Mouse (Mus musculus): ENCODE results near the gene Nptxr. TPM values are rescaled to one million over a fixed set of nuclear protein-coding genes. Genes with fewer than 3 reads are reported as not detected.
A peak's percentile ranks its signal among the peaks of the same experiment; 100 is the strongest.

Gene Nptxr
- total and polyA plus RNA-seq, 2 experiments from 2014 or later = 87.3 to 184 TPM

DNA sequence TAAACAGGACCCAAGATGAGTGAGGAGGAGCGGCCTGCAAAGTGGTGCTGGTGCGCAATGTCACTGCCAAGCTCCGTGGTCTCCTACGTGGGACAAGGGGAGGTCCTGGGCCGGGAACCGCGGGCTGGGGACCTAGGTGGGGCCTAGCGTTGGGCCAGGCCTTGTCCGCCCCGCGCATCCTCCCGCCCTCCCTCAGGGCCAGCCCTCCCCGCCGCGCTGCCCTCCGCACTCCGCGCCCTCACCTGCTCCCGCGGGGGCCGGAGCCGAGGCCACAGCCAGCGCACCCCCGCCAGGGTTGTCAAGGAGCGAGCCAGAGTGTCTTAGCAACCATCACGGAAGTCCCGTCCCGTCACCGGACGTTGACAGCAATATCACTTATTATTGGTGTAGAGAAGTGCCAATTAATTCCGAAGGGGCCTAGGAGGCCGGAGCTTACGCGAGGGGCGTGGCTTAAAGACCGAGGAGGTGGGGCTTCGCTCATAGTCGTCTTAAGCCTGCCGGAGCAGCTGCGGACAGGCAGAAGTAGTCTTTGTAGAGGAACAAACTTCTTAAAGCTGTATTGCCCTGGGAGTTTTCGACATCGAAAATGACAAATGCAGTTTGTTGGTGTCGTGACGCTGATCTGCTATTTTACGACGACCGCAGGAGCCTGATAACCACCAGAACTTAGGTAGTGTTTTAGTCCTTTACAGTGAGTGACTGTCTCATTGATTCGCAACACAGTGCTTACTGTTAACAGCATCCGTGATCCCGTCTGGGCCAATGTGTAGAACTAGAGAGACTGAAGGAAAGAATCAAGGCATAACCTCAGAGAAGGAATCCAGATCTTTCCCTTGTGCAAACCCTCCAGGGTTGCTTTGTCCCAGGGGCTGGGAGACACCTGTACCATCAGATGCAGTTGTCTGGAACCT, 30.2 kb downstream of the Nptxr start:
- Histone ChIP-seq H3K36me3 (ENCODE audit: insufficient read depth) (no peaks in the 10 kb centered on the region), H3K9ac (peak overlapping the region; percentile 71), H3K4me1 (ENCODE audit: insufficient read depth) (peaks cover 17% of the 10 kb centered on the region; the same call in 1 of the 2 replicates), H3K4me3 (ENCODE audit: low read depth, low read length) (peak overlapping the region; percentile 78), H3K27ac (ENCODE audit: low read depth, low read length) (peak overlapping the region; percentile 64), H3K4me2 (ENCODE audit: low read depth) (peak overlapping the region; percentile 61), H3K9me3 (ENCODE audit: low read length) (no peaks in the 10 kb centered on the region), H3K27me3 (ENCODE audit: insufficient read depth, low read length) (no peaks in the 10 kb centered on the region)
- peak; percentile 97 for DNase-seq
- peak; percentile 99 for ATAC-seq
- whole genome bisulfite sequencing = under 1% methylated on average over 50 of the region's 50 CpGs
- TF ChIP-seq CTCF (IDR thresholded peaks at IDR 0.05; ENCODE audit: low read depth) = no peak

DNA sequence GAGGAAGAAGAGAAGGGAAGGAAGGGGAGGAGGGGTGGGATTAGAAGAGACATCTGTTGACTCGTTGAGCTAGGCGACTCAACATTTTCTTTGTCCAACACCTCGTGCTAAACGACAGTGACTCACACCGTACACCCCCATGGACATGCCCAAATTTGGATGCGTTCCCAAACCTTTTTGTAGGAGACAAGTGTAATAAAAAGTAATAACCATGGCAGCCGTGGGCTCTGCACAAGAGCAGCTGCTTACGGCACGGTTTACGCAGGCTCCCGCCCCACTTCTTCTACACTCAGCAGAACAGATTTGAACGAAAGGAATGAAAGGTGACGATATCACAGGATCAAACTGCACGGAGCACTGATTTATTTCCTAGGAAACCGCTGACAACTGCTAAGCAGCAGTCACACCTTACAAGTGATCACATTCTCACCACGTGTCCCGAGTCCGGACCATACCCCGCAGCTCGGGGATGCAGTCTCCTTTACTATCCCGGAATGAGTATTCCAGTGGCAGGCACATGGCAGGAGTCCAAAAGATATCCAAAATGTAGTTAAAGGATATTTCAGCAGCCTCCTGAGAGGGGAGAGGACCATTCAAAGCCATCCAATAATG, 33.8 kb downstream of the Nptxr start:
- H3K4me1 ChIP-seq (ENCODE audit: insufficient read depth) = peaks cover 24% of the 10 kb centered on the region; the same call in 1 of the 2 replicates
- H3K4me2 ChIP-seq (ENCODE audit: low read depth) = no peak overlapping the region
- no peak overlapping the region for H3K4me3 ChIP-seq (ENCODE audit: low read depth, low read length)
- no peaks in the 10 kb centered on the region for H3K9me3 ChIP-seq (ENCODE audit: low read length)
- H3K27me3 ChIP-seq (ENCODE audit: insufficient read depth, low read length) = no peaks in the 10 kb centered on the region
- no peak for ATAC-seq
- no peak overlapping the region for H3K9ac ChIP-seq
- no peak for DNase-seq
- no peaks in the 10 kb centered on the region for H3K36me3 ChIP-seq (ENCODE audit: insufficient read depth)
- H3K27ac ChIP-seq (ENCODE audit: low read depth, low read length) = no peak overlapping the region
- WGBS = 46% methylated on average over 21 of the region's 21 CpGs
- no peak for TF ChIP-seq CTCF (IDR thresholded peaks at IDR 0.05; ENCODE audit: low read depth)

DNA sequence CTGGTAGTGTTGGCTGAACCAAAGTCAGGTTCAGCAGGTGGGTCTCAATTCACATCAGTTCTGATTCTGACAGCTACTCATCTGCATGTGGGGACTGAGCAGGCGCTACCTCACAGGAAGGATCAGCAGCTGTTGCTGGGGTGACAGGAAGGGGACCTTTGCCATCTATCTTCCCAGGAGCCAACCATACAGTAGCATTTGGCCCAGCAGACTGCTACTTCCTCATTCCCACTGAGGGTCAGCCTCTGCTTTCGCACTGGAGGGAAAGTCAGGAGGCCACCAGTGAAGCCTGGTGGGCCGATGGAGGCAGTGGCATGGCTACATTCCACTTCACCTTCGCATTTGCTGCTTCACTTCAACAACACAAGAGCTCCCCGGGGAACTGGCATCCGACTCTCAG, 36.3 kb downstream of the Nptxr start:
- H3K36me3 ChIP-seq (ENCODE audit: insufficient read depth) = peaks cover 12% of the 10 kb centered on the region; the same call in 1 of the 2 replicates
- H3K27me3 ChIP-seq (ENCODE audit: insufficient read depth, low read length) = no peaks in the 10 kb centered on the region
- no peak overlapping the region for H3K9ac ChIP-seq
- H3K27ac ChIP-seq (ENCODE audit: low read depth, low read length) = no peak overlapping the region
- TF ChIP-seq CTCF (IDR thresholded peaks at IDR 0.05; ENCODE audit: low read depth) = no peak
- DNase-seq (no peak), ATAC-seq (no peak)
- H3K4me1 ChIP-seq (ENCODE audit: insufficient read depth) = peaks cover 18% of the 10 kb centered on the region; the same call in 1 of the 2 replicates
- 54% methylated on average over 6 of the region's 6 CpGs for WGBS
- H3K9me3 ChIP-seq (ENCODE audit: low read length) = no peaks in the 10 kb centered on the region
- no peak overlapping the region for H3K4me2 ChIP-seq (ENCODE audit: low read depth)
- H3K4me3 ChIP-seq (ENCODE audit: low read depth, low read length) = no peak overlapping the region

DNA sequence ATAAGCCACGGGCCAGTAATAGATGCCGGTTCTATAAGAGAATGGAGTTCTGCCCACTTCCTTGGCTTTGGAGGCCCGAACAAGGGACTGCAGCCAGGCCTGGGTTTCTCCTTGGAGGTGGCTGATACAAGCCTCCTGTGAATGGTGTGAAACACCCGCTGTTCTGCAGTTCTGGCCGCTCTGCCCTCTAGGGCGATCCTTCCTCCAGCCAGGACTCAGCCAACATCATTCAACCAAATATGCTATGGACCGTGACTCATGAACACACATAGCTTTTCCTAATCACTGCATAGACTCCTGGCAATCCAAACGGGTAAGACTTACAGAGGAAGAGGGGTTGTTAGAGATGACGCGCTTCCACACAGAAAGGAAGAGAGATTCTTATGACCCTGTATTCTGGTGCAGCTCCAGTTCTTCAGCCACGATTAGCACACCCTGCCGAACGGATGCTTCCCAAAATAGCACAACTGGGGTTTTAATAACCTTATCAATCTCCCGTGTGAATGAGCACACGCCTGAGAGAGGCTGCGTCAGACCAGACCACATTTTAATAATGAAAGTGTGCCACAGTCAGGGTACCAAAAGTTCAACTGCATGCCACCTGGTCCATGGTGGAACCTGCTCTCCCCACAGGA, 37.1 kb downstream of the Nptxr start:
- ATAC-seq (no peak), DNase-seq (no peak)
- no peak overlapping the region for H3K4me3 ChIP-seq (ENCODE audit: low read depth, low read length)
- no peaks in the 10 kb centered on the region for H3K27me3 ChIP-seq (ENCODE audit: insufficient read depth, low read length)
- peaks cover 16% of the 10 kb centered on the region; the same call in 1 of the 2 replicates for H3K4me1 ChIP-seq (ENCODE audit: insufficient read depth)
- no peaks in the 10 kb centered on the region for H3K9me3 ChIP-seq (ENCODE audit: low read length)
- WGBS = 74% methylated on average over 16 of the region's 16 CpGs
- no peak for TF ChIP-seq CTCF (IDR thresholded peaks at IDR 0.05; ENCODE audit: low read depth)
- H3K36me3 ChIP-seq (ENCODE audit: insufficient read depth) = peaks cover 20% of the 10 kb centered on the region
- no peak overlapping the region; the same call in 1 of the 2 replicates for H3K27ac ChIP-seq (ENCODE audit: low read depth, low read length)
- H3K4me2 ChIP-seq (ENCODE audit: low read depth) = no peak overlapping the region
- H3K9ac ChIP-seq = no peak overlapping the region

DNA sequence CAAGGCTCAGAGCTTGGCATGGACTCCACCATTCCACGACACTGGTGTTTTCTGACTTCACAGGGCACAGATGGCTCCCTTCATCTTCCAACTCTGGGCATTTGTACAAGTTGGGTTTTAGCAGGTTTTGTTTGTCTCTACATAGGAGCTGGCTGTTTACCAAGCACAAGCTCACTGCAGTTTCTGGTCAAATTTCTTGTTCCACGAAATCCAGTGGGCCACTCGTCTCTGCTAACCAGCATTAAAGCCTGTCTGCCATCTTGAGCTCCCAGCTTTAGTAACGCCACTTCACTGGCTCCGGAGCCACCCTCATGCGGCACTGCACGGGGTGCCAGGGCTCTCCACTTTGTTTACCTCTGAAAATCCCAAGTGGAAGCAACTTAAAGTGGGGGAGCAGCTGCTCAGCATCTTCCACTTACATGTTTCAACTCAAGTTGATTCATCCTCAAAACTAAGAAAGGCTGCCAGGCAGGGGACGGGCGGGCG, 37.9 kb downstream of the Nptxr start:
- H3K27me3 ChIP-seq (ENCODE audit: insufficient read depth, low read length) = no peaks in the 10 kb centered on the region
- H3K27ac ChIP-seq (ENCODE audit: low read depth, low read length) = peak overlapping the region; percentile 36; the same call in 1 of the 2 replicates
- H3K9me3 ChIP-seq (ENCODE audit: low read length) = no peaks in the 10 kb centered on the region
- no peak for TF ChIP-seq CTCF (IDR thresholded peaks at IDR 0.05; ENCODE audit: low read depth)
- H3K36me3 ChIP-seq (ENCODE audit: insufficient read depth) = peaks cover 28% of the 10 kb centered on the region
- H3K4me1 ChIP-seq (ENCODE audit: insufficient read depth) = peaks cover 16% of the 10 kb centered on the region; the same call in 1 of the 2 replicates
- H3K4me2 ChIP-seq (ENCODE audit: low read depth) = no peak overlapping the region
- DNase-seq (peak; percentile 63), ATAC-seq (peak; percentile 57)
- 47% methylated on average over 10 of the region's 10 CpGs for WGBS
- no peak overlapping the region for H3K9ac ChIP-seq
- no peak overlapping the region for H3K4me3 ChIP-seq (ENCODE audit: low read depth, low read length)

DNA sequence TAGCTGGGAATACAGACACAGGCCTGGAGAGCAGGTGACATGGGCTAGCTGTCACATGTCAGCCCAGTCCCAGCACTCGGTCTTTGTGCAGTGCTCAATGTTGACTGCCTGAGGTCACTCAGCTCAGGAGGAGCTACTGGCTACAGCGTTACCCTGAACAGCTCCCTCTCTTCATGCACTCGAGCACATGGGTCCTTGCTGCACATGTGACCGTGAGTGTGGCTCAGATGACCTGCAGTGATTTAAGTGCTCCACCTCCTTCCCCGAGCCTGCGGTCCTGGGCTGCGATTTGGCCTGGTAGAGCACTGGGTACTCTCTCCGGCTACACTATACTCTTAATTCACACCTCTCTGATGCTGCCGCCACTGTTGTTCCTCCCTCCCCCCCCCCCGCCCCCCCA, 38.4 kb downstream of the Nptxr start:
- Histone ChIP-seq H3K9me3 (ENCODE audit: low read length) (no peaks in the 10 kb centered on the region), H3K27ac (ENCODE audit: low read depth, low read length) (peak overlapping the region; percentile 36; the same call in 1 of the 2 replicates), H3K4me1 (ENCODE audit: insufficient read depth) (peaks cover 16% of the 10 kb centered on the region; the same call in 1 of the 2 replicates), H3K36me3 (ENCODE audit: insufficient read depth) (peaks cover 30% of the 10 kb centered on the region), H3K4me2 (ENCODE audit: low read depth) (no peak overlapping the region), H3K4me3 (ENCODE audit: low read depth, low read length) (no peak overlapping the region), H3K27me3 (ENCODE audit: insufficient read depth, low read length) (no peaks in the 10 kb centered on the region), H3K9ac (no peak overlapping the region)
- DNase-seq (no peak), ATAC-seq (peak; percentile 6; the same call in 1 of the 2 replicates)
- no peak for TF ChIP-seq CTCF (IDR thresholded peaks at IDR 0.05; ENCODE audit: low read depth)
- WGBS = 59% methylated on average over 10 of the region's 10 CpGs
